Mouse (Mus musculus) brain, embryonic 18.5 days (tissue): Measurements from ENCODE around the gene Thap8.

Experiments
- DNase-seq: peaks from one replicate; pipeline ENCODE4 v3.0.0-alpha.2; 2012; ENCODE audit warnings: low read depth, low spot score

Gene Thap8

GRCm38 (mm10) chr7:30315559-30316529 is 36.0 kb downstream of the Thap8 start:
- no peak for DNase-seq

GRCm38 (mm10) chr7:30318142-30318541 is 38.2 kb downstream of the Thap8 start:
- no peak for DNase-seq

DNA sequence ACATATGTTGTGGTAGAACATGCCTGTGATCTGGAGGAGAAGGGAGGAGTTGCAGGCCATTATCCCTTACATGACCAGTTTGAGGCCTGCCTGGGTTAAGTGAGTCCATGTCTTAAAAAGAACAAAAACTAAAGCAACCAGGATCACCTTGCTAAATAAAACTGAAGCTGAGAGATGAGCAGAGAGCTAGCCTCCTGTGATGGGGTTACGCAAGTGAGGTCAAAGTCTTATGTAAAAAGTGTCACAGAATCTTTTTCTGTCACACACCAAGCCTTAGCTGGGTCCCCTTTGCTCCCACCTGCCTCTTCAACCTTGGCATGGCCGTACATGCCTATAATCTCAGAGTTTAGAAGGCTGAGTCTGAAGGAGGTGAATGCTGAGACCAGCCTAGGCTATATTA is 41.1 kb downstream of the Thap8 start:
- DNase-seq = no peak

- no peak for DNase-seq
Observed at GRCm38 (mm10) chr7:30321539-30322284, 41.8 kb downstream of the Thap8 start, which contains the start of gene E130208F15Rik. Gene E130208F15Rik, plus strand, starts transcription at chr7:30321740.

DNA sequence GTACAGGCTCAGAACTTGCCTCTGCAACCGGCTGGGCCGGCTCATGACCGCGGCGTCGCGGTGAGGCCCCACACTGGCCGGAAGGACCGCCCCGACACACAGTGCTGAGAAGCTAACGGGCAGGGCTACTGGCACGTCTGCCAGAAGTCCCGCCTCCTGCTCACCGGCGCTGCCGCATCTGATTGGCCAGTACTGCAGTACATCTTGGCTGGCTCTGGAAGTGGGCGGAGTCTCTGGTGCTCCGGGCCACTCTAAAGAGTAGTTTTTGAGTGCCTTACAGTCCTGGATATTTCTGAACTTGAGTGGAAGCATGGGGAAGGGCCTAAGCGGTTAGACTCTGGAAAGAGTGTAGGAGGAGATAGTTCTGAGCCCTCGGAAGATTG is 42.4 kb downstream of the Thap8 start:
- peak; percentile 87 for DNase-seq

DNA sequence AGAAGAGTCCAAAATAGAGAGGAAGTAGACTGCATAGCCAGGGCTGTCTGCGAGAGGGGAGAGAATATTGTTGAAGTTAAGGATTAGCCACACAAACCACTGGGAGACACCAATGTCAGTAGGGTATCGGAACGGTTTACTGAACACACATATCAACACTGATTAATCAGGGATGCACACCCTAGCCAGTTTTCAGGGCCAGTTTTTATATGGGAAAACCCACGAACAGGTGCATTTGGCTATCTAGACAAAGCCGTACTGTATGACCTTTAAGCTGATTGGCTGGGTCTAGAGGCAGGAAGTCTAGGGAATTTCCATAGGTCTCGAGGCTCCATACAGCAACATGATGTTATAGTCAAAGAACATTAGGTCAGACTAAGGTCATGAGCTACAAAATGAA is 43.0 kb downstream of the Thap8 start:
- no peak for DNase-seq

GRCm38 (mm10) chr7:30323795-30324194 is 43.9 kb downstream of the Thap8 start, which contains the start of gene Sdhaf1:
Gene Sdhaf1, minus strand, starts transcription at chr7:30323895.
- no peak for DNase-seq

GRCm38 (mm10) chr7:30324300-30324944 is 44.5 kb downstream of the Thap8 start:
- DNase-seq = no peak

- no peak for DNase-seq
Observed at GRCm38 (mm10) chr7:30325364-30325763, 45.5 kb downstream of the Thap8 start.

DNA sequence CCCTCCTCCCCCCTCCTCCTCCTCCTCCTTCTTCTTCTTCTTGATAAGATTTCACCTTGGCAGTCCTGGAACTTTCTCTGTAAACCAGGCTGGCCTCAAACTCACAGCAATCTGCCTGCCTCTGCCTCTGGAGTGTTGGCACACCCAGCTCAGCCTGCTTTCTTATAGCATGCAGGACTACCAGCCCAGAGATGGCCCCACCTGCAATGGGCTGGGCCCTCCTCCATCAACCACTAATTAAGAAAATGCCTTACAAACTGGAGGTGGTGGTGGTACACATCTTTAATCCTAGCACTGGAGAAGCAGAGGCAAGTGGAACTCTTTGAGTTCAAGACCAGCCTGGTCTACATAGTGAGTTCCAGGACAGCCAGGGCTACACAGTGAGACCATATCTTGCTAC is 46.5 kb downstream of the Thap8 start:
- no peak for DNase-seq

DNA sequence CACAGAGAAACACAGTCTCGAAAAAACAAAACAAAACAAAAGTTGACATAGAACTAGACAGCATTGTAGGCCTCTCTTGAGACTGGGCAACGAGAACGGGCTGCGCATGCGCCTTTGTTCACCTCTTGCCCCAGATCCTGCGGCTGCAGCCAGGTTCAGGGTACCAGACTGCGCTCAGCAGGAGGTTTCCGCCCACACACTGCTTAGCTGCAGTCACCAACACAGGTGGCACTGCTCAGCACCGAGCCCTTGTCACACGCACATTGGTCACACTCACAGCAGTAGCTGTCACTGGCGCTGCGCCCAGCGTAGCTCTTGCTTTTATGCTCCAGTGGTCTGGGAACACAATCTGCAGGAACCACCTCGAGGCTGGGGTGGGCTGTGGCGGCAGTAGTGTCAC is 47.2 kb downstream of the Thap8 start:
- DNase-seq = no peak

DNA sequence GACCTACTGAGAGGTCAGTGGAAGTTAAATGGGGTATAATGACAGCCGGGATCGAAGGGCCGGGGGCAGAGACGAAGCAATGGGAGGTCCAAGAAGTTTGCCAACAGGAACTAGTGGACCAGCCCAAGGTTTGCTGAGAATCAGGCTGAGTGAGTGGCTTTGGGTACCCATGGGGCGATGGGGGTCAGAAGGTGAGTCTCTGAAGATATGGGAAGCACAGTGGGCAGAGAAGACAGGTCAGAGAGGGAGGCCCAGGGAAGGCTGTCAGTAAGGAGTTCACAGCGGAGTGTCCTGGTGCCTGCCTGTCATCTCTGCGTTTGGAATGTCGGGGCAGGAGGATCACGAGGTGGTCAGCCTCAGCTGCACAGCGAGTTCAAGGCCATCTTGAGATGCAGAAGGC is 48.5 kb downstream of the Thap8 start:
- DNase-seq = no peak

GRCm38 (mm10) chr7:30331887-30332286 is 52.0 kb downstream of the Thap8 start:
- DNase-seq = peak; percentile 89

DNA sequence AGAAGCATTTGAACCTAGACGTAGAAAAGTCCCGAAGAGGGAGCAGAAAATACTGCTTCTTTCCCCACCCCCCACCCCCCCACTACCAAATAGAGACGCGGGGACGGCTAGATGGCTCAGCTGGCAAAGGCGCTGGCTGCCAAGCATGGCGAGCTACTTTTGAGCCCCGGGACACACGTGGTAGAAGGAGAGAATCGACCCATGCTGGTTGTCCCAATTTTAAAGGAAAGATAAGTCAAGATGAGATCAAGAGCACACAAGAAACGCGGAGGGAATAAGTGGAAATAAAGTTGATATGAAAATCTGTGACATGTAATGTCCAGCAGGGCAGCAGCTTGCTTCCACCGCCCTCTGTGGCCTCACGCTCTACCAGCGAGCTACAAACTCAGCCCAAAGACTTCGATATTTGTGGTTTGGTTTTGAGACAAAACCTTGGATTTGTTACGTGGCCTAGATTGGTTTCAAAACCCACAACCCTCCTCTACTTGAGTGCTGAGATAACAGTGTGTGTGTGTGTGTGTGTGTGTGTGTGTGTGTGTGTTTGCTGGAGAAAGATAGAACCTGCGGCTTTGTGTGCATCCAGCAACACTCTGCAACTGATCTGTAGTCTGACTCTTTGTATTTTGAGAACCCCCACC is 52.8 kb downstream of the Thap8 start:
- DNase-seq = no peak

DNA sequence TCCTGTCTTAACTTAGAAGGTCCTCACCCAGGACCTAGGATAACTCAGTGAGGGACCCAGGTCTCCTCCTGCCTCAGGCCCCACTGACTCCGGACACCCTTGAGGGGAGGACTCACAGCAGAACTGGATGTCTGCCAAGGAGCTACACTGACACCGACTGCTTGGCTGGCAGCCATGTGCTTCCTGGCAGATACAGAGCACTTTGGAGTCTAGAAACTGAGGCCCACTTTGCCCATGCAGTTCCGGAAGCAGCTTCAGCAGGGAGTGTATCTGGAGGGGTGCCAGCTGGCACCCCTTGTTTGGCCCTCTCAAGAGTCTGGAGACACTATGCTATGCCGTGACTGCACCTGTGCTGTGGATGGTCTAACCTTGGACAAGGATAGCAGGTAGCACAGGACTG is 53.5 kb downstream of the Thap8 start:
- no peak for DNase-seq

GRCm38 (mm10) chr7:30334563-30334962 is 54.7 kb downstream of the Thap8 start:
- no peak for DNase-seq

- no peak for DNase-seq
Observed at GRCm38 (mm10) chr7:30335688-30336087, 55.8 kb downstream of the Thap8 start.

GRCm38 (mm10) chr7:30336384-30336783 is 56.5 kb downstream of the Thap8 start:
- DNase-seq = peak; percentile 78

DNA sequence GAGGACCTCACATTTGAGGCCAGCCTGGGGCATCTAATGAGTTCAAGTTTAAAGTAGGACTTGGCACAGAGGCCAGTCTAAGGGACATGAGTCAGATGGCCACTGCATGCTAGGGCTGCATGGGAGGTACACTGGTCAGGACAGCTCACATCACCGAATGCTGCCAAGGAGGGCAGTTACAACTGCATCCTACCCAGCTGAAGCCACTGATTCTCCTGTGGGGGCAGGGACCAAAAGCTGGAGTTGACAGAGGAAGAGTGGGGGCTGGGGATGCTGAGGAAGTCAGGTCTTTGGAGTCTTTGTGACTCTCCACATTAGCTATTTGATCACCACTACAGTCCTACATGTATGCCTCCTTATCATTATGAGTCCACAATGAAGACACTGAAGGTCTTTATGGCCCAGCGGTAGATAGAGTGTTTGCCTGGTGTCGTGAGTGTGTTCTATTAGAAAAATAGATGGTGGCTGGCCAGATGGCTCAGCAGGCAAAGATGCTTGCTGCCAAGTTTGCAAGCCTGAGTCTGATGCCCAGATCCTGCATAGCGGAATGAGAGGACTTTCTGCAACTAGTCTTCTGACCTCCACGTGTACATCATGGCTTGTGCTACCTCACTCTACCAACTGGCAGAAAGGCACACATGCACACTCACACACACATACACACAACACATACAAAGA is 59.7 kb downstream of the Thap8 start:
- DNase-seq = no peak
